Mouse (Mus musculus): ENCODE measurements around the gene Dcxr. TPM values are rescaled to one million over a fixed set of nuclear protein-coding genes. Genes with fewer than 3 reads are reported as not detected.

Dcxr gene
- polyA plus RNA-seq, 1 experiment from 2014 or later = 10.6 TPM

- Histone ChIP-seq H3K9me3 (no peaks in the 10 kb centered on the region), H3K4me3 (peak overlapping the region; percentile 75), H3K27me3 (ENCODE audit: insufficient read depth, poor library complexity, severe bottlenecking) (0 out of 2 replicates have a peak, but pooled peaks cover 6% of the 10 kb centered on the region), H3K27ac (peak overlapping the region; percentile 85), H3K4me1 (peaks cover 39% of the 10 kb centered on the region), H3K36me3 (peaks cover 52% of the 10 kb centered on the region)
- peak; percentile 93 for DNase-seq (ENCODE audit: low spot score)
- WGBS = under 1% methylated on average over 38 of the region's 38 CpGs
Observed at GRCm38 (mm10) chr11:120712771-120713568, 14.1 kb downstream of the Dcxr start.

- peaks cover 44% of the 10 kb centered on the region for H3K36me3 ChIP-seq
- peak overlapping the region; percentile 85; the same call in 1 of the 2 replicates for H3K27ac ChIP-seq
- no peaks in the 10 kb centered on the region for H3K9me3 ChIP-seq
- peak overlapping the region; percentile 75; the same call in 1 of the 2 replicates for H3K4me3 ChIP-seq
- 60% methylated on average over 8 of the region's 8 CpGs for WGBS
- no peaks in the 10 kb centered on the region for H3K27me3 ChIP-seq (ENCODE audit: insufficient read depth, poor library complexity, severe bottlenecking)
- DNase-seq (ENCODE audit: low spot score) = no peak
- H3K4me1 ChIP-seq = peaks cover 48% of the 10 kb centered on the region
Observed at GRCm38 (mm10) chr11:120711980-120712604, 15.0 kb downstream of the Dcxr start.

GRCm38 (mm10) chr11:120710672-120711071 lies 16.4 kb downstream of the Dcxr start:
- WGBS = 76% methylated on average over 5 of the region's 5 CpGs
- peaks cover 62% of the 10 kb centered on the region for H3K4me1 ChIP-seq
- H3K4me3 ChIP-seq = no peak overlapping the region
- H3K9me3 ChIP-seq = no peaks in the 10 kb centered on the region
- no peak for DNase-seq (ENCODE audit: low spot score)
- H3K36me3 ChIP-seq = peaks cover 35% of the 10 kb centered on the region
- no peak overlapping the region for H3K27ac ChIP-seq
- H3K27me3 ChIP-seq (ENCODE audit: insufficient read depth, poor library complexity, severe bottlenecking) = no peaks in the 10 kb centered on the region

GRCm38 (mm10) chr11:120709551-120709950 lies 17.5 kb downstream of the Dcxr start:
- WGBS = 76% methylated on average over 2 of the region's 2 CpGs
- peaks cover 66% of the 10 kb centered on the region for H3K4me1 ChIP-seq

GRCm38 (mm10) chr11:120707969-120708368 lies 19.1 kb downstream of the Dcxr start:
- H3K4me1 ChIP-seq = peaks cover 72% of the 10 kb centered on the region
- no peaks in the 10 kb centered on the region for H3K27me3 ChIP-seq (ENCODE audit: insufficient read depth, poor library complexity, severe bottlenecking)
- H3K4me3 ChIP-seq = no peak overlapping the region
- peaks cover 37% of the 10 kb centered on the region for H3K36me3 ChIP-seq
- H3K9me3 ChIP-seq = no peaks in the 10 kb centered on the region
- 31% methylated on average over 5 of the region's 5 CpGs for WGBS
- no peak for DNase-seq (ENCODE audit: low spot score)
- H3K27ac ChIP-seq = peak overlapping the region; percentile 84

More at GRCm38 (mm10) chr11:120709551-120709950, 17.5 kb downstream of the Dcxr start:
- DNase-seq (ENCODE audit: low spot score) = no peak
- H3K27ac ChIP-seq = no peak overlapping the region
- H3K9me3 ChIP-seq = no peaks in the 10 kb centered on the region
- H3K36me3 ChIP-seq = peaks cover 29% of the 10 kb centered on the region
- no peak overlapping the region for H3K4me3 ChIP-seq
- H3K27me3 ChIP-seq (ENCODE audit: insufficient read depth, poor library complexity, severe bottlenecking) = no peaks in the 10 kb centered on the region

GRCm38 (mm10) chr11:120707225-120707624 lies 19.9 kb downstream of the Dcxr start:
- no peak for DNase-seq (ENCODE audit: low spot score)
- WGBS = 7% methylated on average over 12 of the region's 12 CpGs
- peaks cover 65% of the 10 kb centered on the region for H3K4me1 ChIP-seq

GRCm38 (mm10) chr11:120706120-120706519 lies 21.0 kb downstream of the Dcxr start:
- H3K4me1 ChIP-seq = peaks cover 62% of the 10 kb centered on the region
- H3K27me3 ChIP-seq (ENCODE audit: insufficient read depth, poor library complexity, severe bottlenecking) = no peaks in the 10 kb centered on the region
- no peaks in the 10 kb centered on the region for H3K9me3 ChIP-seq
- 50% methylated on average over 5 of the region's 5 CpGs for WGBS
- peak overlapping the region; percentile 84 for H3K27ac ChIP-seq
- no peak overlapping the region for H3K4me3 ChIP-seq
- peaks cover 52% of the 10 kb centered on the region for H3K36me3 ChIP-seq
- DNase-seq (ENCODE audit: low spot score) = no peak

More at GRCm38 (mm10) chr11:120707225-120707624, 19.9 kb downstream of the Dcxr start:
- Histone ChIP-seq H3K4me3 (peak overlapping the region; percentile 34; the same call in 1 of the 2 replicates), H3K9me3 (no peaks in the 10 kb centered on the region), H3K27me3 (ENCODE audit: insufficient read depth, poor library complexity, severe bottlenecking) (no peaks in the 10 kb centered on the region), H3K36me3 (peaks cover 41% of the 10 kb centered on the region), H3K27ac (peak overlapping the region; percentile 84)

GRCm38 (mm10) chr11:120704486-120705325 lies 22.4 kb downstream of the Dcxr start:
- WGBS = 17% methylated on average over 8 of the region's 8 CpGs

GRCm38 (mm10) chr11:120703696-120704454 lies 23.2 kb downstream of the Dcxr start:
- Histone ChIP-seq H3K4me3 (peak overlapping the region; percentile 16; the same call in 1 of the 2 replicates), H3K27me3 (ENCODE audit: insufficient read depth, poor library complexity, severe bottlenecking) (no peaks in the 10 kb centered on the region), H3K9me3 (no peaks in the 10 kb centered on the region), H3K36me3 (peaks cover 50% of the 10 kb centered on the region), H3K27ac (peak overlapping the region; percentile 84), H3K4me1 (peaks cover 73% of the 10 kb centered on the region)
- DNase-seq (ENCODE audit: low spot score) = no peak
- 51% methylated on average over 15 of the region's 15 CpGs for WGBS

More at GRCm38 (mm10) chr11:120704486-120705325, 22.4 kb downstream of the Dcxr start:
- Histone ChIP-seq H3K4me3 (peak overlapping the region; percentile 20), H3K27ac (peak overlapping the region; percentile 84), H3K27me3 (ENCODE audit: insufficient read depth, poor library complexity, severe bottlenecking) (no peaks in the 10 kb centered on the region), H3K36me3 (peaks cover 51% of the 10 kb centered on the region), H3K4me1 (peaks cover 71% of the 10 kb centered on the region), H3K9me3 (no peaks in the 10 kb centered on the region)
- no peak for DNase-seq (ENCODE audit: low spot score)

- H3K27ac ChIP-seq = peak overlapping the region; percentile 80
- no peak overlapping the region for H3K4me3 ChIP-seq
- H3K4me1 ChIP-seq = peaks cover 59% of the 10 kb centered on the region
- no peaks in the 10 kb centered on the region for H3K27me3 ChIP-seq (ENCODE audit: insufficient read depth, poor library complexity, severe bottlenecking)
- peaks cover 64% of the 10 kb centered on the region for H3K36me3 ChIP-seq
- 32% methylated on average over 10 of the region's 10 CpGs for WGBS
- peak; percentile 88 for DNase-seq (ENCODE audit: low spot score)
- H3K9me3 ChIP-seq = no peaks in the 10 kb centered on the region
Observed at GRCm38 (mm10) chr11:120697741-120698140, 29.3 kb downstream of the Dcxr start.

- Histone ChIP-seq H3K4me3 (no peak overlapping the region), H3K27ac (peak overlapping the region; percentile 84; the same call in 1 of the 2 replicates), H3K9me3 (no peaks in the 10 kb centered on the region), H3K4me1 (peaks cover 59% of the 10 kb centered on the region), H3K27me3 (ENCODE audit: insufficient read depth, poor library complexity, severe bottlenecking) (no peaks in the 10 kb centered on the region), H3K36me3 (peaks cover 64% of the 10 kb centered on the region)
- no peak for DNase-seq (ENCODE audit: low spot score)
- WGBS = 87% methylated on average over 6 of the region's 6 CpGs
Observed at GRCm38 (mm10) chr11:120696568-120696967, 30.5 kb downstream of the Dcxr start.

GRCm38 (mm10) chr11:120695641-120696040 lies 31.4 kb downstream of the Dcxr start:
- Histone ChIP-seq H3K4me3 (no peak overlapping the region), H3K27ac (peak overlapping the region; percentile 84), H3K27me3 (ENCODE audit: insufficient read depth, poor library complexity, severe bottlenecking) (no peaks in the 10 kb centered on the region), H3K9me3 (no peaks in the 10 kb centered on the region), H3K4me1 (peaks cover 54% of the 10 kb centered on the region), H3K36me3 (peaks cover 62% of the 10 kb centered on the region)
- WGBS = 61% methylated on average over 12 of the region's 12 CpGs
- no peak for DNase-seq (ENCODE audit: low spot score)

Measured in heart, embryonic 10.5 days (tissue).